Mouse (Mus musculus): ENCODE data around the gene Fst. TPM values are rescaled to one million over a fixed set of nuclear protein-coding genes. Genes with fewer than 3 reads are reported as not detected.

The Fst gene
- polyA plus RNA-seq (2012; rRNA removed) = 0.76 and 1.1 TPM in 2 replicates

DNA sequence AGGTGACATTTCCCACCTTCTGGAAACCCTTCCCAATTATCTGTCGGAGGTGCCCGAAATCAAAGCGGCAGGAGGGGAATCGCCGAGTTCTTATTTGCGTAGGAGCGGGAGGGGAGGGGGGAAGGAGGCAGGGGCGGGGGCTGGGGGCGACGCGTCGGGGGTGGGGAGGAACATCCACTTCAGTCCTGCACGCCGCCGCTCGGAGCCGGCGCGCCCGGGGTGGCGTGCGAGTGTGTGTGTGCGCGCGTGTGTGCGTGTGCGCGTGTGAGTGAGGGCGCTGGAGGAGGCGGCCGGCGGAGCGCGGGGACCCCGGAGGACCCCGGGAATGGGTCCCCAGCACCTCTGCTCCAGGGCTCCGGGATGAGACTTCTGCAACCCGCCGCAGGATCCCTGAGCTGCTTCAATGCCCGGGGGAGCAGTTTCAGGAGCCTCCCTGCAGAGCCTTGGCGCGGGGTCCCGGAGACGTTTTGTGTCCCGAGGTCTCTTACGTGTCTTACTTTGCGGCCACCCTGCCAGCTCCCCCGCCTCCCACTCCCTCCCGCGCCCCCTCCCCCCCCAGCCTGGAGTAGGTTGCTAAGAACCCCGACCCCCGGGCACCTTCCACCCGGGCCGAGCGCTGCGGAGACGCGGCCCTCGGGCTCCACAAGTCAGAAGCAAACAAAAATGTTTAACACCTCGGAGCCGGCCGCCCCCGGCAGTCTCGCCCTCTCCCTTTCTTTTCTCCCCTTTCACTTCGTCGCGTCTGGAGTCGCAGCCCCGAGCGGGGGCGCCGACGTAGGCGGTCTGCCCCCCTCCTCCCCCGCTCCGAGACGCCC lies at the start of gene Fst:
TSS of gene Fst (minus strand) at position 66 of the 815 bp plus-strand sequence.

Other genes with a start within 250 kb of the Fst start
- 10.3 and 24.5 TPM in 2 replicates for gene Ndufs4, start 70.7 kb downstream of the Fst start, polyA plus RNA-seq (2012; rRNA removed)